Mouse (Mus musculus) forebrain, embryonic 15.5 days (tissue): ENCODE results near the gene Dner. TPM values are rescaled to one million over a fixed set of nuclear protein-coding genes. Genes with fewer than 3 reads are reported as not detected.

Source experiments
- ATAC-seq: fragments of 200-750 bp; cut with Nextera tagmentation; replicated peaks from 2 replicates; pipeline ENCODE4 v1.8.0; 2017; ENCODE audit warnings: mild to moderate bottlenecking, moderate TSS enrichment, moderate library complexity
- H3K27ac ChIP-seq: fragments of 300-500 bp; sonication (generic); replicated peaks from 2 replicates; pipeline ENCODE4 v1.5.1; 2015; ENCODE audit warnings: mild to moderate bottlenecking, inconsistent platforms
- H3K27me3 ChIP-seq: fragments of 300-500 bp; sonication (generic); 2 replicates; pipeline ENCODE4 v1.6.1; 2015; ENCODE audit warnings: inconsistent platforms
- H3K36me3 ChIP-seq: fragments of 300-500 bp; sonication (generic); 2 replicates; pipeline ENCODE4 v1.6.1; 2015; ENCODE audit warnings: mild to moderate bottlenecking, inconsistent platforms
- H3K4me1 ChIP-seq: fragments of 300-500 bp; sonication (generic); 2 replicates; pipeline ENCODE4 v1.6.1; 2015; ENCODE audit warnings: inconsistent platforms
- H3K4me2 ChIP-seq: fragments of 300-500 bp; sonication (generic); replicated peaks from 2 replicates; pipeline ENCODE4 v1.6.1; 2015; ENCODE audit warnings: mild to moderate bottlenecking, inconsistent platforms
- H3K4me3 ChIP-seq: fragments of 300-500 bp; sonication (generic); 2 replicates; pipeline ENCODE4 v1.5.1; 2015; ENCODE audit warnings: mild to moderate bottlenecking, inconsistent platforms
- H3K9ac ChIP-seq: fragments of 300-500 bp; sonication (generic); replicated peaks from 2 replicates; pipeline ENCODE4 v1.6.1; 2015; ENCODE audit warnings: mild to moderate bottlenecking, inconsistent platforms
- H3K9me3 ChIP-seq: fragments of 300-500 bp; sonication (generic); 2 replicates; pipeline ENCODE4 v1.6.1; 2016; ENCODE audit warnings: inconsistent platforms
- WGBS: fragments of 180-500 bp; shearing (Covaris S2); methylation state at CpG from one replicate; pipeline ENCODE4 v1.1.7; 2015; ENCODE audit warnings: mixed read lengths; 5-methylcytosine and 5-hydroxymethylcytosine counted together
- polyA plus RNA-seq: library from polyadenylated mRNA; unstranded; fragments of >200 nt; fragmentation: Nextera tagmentation; extraction: Ambion mirVana; gene quantifications from 2 replicates; pipeline ENCODE4 v1.2.1, GENCODE M21; 2015

Dner gene
- polyA plus RNA-seq, 1 experiment from 2014 or later = 178 TPM

GRCm38 (mm10) chr1:84405551-84406290 is 290.3 kb downstream of the Dner start:
- no peaks in the 10 kb centered on the region for H3K9me3 ChIP-seq
- H3K9ac ChIP-seq = no peak overlapping the region
- no peaks in the 10 kb centered on the region for H3K36me3 ChIP-seq
- H3K4me2 ChIP-seq = no peak overlapping the region
- no peaks in the 10 kb centered on the region for H3K4me1 ChIP-seq
- no peak overlapping the region for H3K27ac ChIP-seq
- no peak overlapping the region for H3K4me3 ChIP-seq
- WGBS = 81% methylated on average over 5 of the region's 5 CpGs
- H3K27me3 ChIP-seq = no peaks in the 10 kb centered on the region
- 0 out of 2 replicates have a peak, but pooled peaks have one; percentile 35 for ATAC-seq

- H3K36me3 ChIP-seq = no peaks in the 10 kb centered on the region
- no peaks in the 10 kb centered on the region for H3K9me3 ChIP-seq
- no peaks in the 10 kb centered on the region for H3K4me1 ChIP-seq
- no peak for ATAC-seq
- H3K9ac ChIP-seq = no peak overlapping the region
- 52% methylated on average over 12 of the region's 12 CpGs for WGBS
- no peak overlapping the region for H3K4me3 ChIP-seq
- H3K27ac ChIP-seq = no peak overlapping the region
- no peak overlapping the region for H3K4me2 ChIP-seq
- H3K27me3 ChIP-seq = no peaks in the 10 kb centered on the region
These were observed 291.1 kb downstream of the Dner start for GRCm38 (mm10) chr1:84404880-84405279.

- Histone ChIP-seq H3K9me3 (no peaks in the 10 kb centered on the region), H3K4me2 (no peak overlapping the region), H3K36me3 (no peaks in the 10 kb centered on the region), H3K4me1 (0 out of 2 replicates have a peak, but pooled peaks cover under 1% of the 10 kb centered on the region), H3K9ac (no peak overlapping the region), H3K27ac (no peak overlapping the region), H3K27me3 (no peaks in the 10 kb centered on the region), H3K4me3 (no peak overlapping the region)
- 89% methylated on average over 1 of the region's 1 CpGs for WGBS
- ATAC-seq = no peak
These were observed 293.9 kb downstream of the Dner start for GRCm38 (mm10) chr1:84402154-84402553.

- peaks cover 5% of the 10 kb centered on the region for H3K4me1 ChIP-seq
- no peaks in the 10 kb centered on the region for H3K36me3 ChIP-seq
- H3K9me3 ChIP-seq = no peaks in the 10 kb centered on the region
- H3K27me3 ChIP-seq = no peaks in the 10 kb centered on the region
- H3K4me2 ChIP-seq = no peak overlapping the region
- no peak for ATAC-seq
- H3K4me3 ChIP-seq = no peak overlapping the region
- 82% methylated on average over 3 of the region's 3 CpGs for WGBS
- H3K27ac ChIP-seq = no peak overlapping the region
- H3K9ac ChIP-seq = no peak overlapping the region
These were observed 296.4 kb downstream of the Dner start for GRCm38 (mm10) chr1:84399671-84400070.

DNA sequence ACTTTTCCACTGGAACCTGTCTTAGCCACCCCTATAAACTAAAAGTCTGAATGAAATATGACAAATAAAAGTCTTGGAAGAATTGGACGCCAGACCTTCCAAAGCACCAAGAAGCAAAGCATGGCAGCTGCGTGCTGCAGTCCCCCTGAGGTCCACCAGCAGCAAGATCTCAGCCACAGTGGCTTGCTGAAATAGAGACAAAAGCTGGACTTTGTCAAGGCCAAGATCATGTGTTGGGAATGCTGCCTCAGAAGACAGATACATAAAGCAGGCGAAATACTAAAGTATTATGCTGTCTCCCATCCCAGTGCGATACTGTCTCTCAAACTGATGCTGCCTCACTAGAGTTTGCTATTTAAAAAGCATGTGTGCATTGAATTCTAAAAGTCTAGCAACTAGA is 296.9 kb downstream of the Dner start:
- Histone ChIP-seq H3K36me3 (no peaks in the 10 kb centered on the region), H3K4me2 (no peak overlapping the region), H3K9me3 (no peaks in the 10 kb centered on the region), H3K9ac (no peak overlapping the region), H3K27ac (no peak overlapping the region), H3K27me3 (no peaks in the 10 kb centered on the region), H3K4me3 (no peak overlapping the region), H3K4me1 (peaks cover 5% of the 10 kb centered on the region)
- 92% methylated on average over 4 of the region's 4 CpGs for WGBS
- ATAC-seq = no peak

GRCm38 (mm10) chr1:84396787-84397186 is 299.2 kb downstream of the Dner start:
- Histone ChIP-seq H3K36me3 (no peaks in the 10 kb centered on the region), H3K4me2 (no peak overlapping the region), H3K9ac (no peak overlapping the region), H3K27ac (no peak overlapping the region), H3K9me3 (no peaks in the 10 kb centered on the region), H3K27me3 (no peaks in the 10 kb centered on the region), H3K4me3 (no peak overlapping the region), H3K4me1 (peaks cover 5% of the 10 kb centered on the region)
- ATAC-seq = no peak; the same call in 1 of the 2 replicates
- 64% methylated on average over 3 of the region's 3 CpGs for WGBS

DNA sequence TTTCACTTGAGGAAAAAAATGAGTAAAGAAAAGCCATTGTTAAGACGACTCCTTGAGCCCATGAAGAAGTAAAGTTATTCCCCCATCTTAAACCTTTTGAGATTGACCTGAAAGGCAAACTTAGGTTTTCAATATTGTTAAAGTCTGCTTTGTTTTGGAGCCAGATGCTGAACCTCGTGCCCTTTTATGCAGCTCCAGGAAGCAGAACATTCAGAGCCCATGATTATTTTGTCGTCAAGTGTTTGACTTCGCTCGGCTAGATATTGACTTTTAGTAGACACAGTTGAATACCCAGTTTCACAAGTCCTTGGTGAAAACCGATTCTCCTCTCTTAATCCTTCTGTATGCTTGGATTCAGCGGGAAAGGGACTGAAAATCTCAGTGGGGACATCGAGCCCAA is 300.1 kb downstream of the Dner start:
- Histone ChIP-seq H3K36me3 (no peaks in the 10 kb centered on the region), H3K27ac (no peak overlapping the region), H3K4me1 (peaks cover 5% of the 10 kb centered on the region), H3K9me3 (no peaks in the 10 kb centered on the region), H3K4me3 (no peak overlapping the region), H3K9ac (no peak overlapping the region), H3K4me2 (no peak overlapping the region), H3K27me3 (no peaks in the 10 kb centered on the region)
- no peak for ATAC-seq
- 80% methylated on average over 8 of the region's 8 CpGs for WGBS

DNA sequence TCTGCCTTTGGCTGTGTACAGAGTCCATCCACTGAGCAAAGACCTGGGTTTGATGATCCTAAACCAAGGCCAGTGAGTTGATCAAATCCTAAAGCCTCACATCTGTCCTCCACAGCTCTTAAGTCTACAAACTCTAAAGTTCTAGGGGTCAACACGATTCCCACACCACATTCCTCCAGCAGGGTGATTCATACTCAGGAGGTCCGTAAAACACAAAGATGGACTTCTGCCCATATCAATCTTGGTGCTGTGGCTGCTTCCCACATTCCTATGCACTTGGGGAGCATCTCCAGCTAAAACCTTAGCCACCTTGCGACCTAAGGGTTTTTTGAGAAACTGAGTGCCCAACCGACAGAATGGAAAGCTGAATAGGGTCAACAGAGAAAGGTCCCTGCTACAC is 305.1 kb downstream of the Dner start:
- Histone ChIP-seq H3K9me3 (no peaks in the 10 kb centered on the region), H3K4me1 (peaks cover 19% of the 10 kb centered on the region), H3K36me3 (no peaks in the 10 kb centered on the region), H3K4me3 (no peak overlapping the region), H3K4me2 (no peak overlapping the region), H3K9ac (no peak overlapping the region), H3K27ac (no peak overlapping the region), H3K27me3 (no peaks in the 10 kb centered on the region)
- ATAC-seq = no peak
- WGBS = 95% methylated on average over 4 of the region's 4 CpGs

DNA sequence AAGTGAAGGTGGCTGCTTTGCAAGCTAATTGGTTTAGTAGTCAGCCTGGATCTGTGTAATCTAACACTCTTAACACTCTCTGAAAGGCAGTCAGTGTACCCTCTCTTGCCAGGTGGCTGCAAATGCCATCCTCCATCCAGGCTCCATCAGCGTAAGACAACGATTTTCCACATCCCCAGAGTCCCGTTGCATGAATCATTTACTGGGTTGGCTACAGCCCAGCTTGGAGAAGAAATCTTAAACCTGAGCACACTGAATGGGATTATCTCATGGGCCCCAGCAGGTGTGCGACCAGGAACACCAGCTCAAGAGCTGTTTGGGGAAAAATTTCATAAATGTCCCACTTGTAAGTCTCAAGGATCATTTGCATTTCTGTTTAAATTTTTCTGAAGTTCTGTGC is 308.4 kb downstream of the Dner start:
- H3K4me2 ChIP-seq = no peak overlapping the region
- WGBS = 34% methylated on average over 4 of the region's 4 CpGs
- H3K9me3 ChIP-seq = no peaks in the 10 kb centered on the region
- H3K9ac ChIP-seq = no peak overlapping the region
- H3K4me3 ChIP-seq = no peak overlapping the region
- ATAC-seq = peak; percentile 34; the same call in 1 of the 2 replicates
- H3K27me3 ChIP-seq = no peaks in the 10 kb centered on the region
- H3K36me3 ChIP-seq = peaks cover 6% of the 10 kb centered on the region
- peaks cover 19% of the 10 kb centered on the region for H3K4me1 ChIP-seq
- H3K27ac ChIP-seq = no peak overlapping the region

DNA sequence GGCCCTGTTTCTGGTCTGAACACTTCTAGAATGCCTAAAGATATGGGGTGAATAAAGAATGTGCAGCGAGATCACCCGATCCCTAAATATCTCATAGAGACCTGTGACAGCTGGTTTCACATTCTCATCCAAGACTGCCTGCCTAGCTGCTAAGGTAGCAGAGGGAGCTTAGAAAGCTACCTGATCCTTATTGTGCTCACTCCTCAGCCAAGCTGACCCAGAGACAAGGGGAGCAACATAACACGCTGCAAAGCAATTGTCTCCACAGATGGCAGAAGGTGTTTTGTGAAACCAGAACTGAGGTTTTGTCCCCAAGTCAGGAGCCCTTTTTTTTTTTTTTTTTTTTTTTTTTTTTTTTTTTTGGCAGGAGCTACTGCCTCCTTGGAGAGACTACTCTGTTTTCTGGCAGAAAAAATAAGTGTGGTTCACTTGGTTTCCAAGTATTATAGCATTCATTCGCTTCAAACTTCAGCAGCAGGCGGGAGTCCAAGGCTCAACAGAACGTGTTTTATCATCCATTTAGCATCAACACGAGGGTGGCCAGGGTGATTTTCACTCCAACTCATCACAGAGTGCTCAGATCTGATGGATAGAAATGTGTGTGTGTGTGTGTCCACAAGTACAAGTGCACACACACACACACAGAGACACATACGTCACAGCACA is 309.4 kb downstream of the Dner start:
- H3K27ac ChIP-seq = peak overlapping the region; percentile 50

DNA sequence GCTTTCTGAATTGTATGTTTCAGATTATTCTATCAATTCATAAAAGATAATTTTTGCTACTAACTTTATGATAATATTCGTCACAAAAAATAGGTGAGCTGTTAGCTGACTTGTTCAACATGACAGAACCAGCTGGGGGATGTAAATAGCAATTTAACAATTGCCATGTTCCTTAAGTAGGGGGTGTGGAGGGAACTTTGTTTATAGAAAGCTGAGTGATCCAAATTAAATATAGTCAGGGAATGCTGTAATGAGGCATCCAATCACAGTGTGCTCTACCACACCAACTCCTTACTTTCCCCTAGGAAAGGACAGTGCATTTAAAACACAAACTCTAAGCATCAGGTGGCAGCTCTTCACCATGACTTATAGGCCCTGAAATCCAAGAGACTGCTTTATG is 313.3 kb downstream of the Dner start:
- no peak overlapping the region for H3K9ac ChIP-seq
- no peaks in the 10 kb centered on the region for H3K27me3 ChIP-seq
- no peaks in the 10 kb centered on the region for H3K9me3 ChIP-seq
- H3K27ac ChIP-seq = no peak overlapping the region
- no peak overlapping the region for H3K4me2 ChIP-seq
- no peak for ATAC-seq
- peaks cover 6% of the 10 kb centered on the region for H3K36me3 ChIP-seq
- peaks cover 15% of the 10 kb centered on the region for H3K4me1 ChIP-seq
- no peak overlapping the region for H3K4me3 ChIP-seq
- WGBS = 75% methylated on average over 1 of the region's 1 CpGs

More for the DNA sequence above, 309.4 kb downstream of the Dner start:
- no peak overlapping the region for H3K9ac ChIP-seq
- ATAC-seq = peak; percentile 53
- H3K36me3 ChIP-seq = peaks cover 6% of the 10 kb centered on the region
- 51% methylated on average over 8 of the region's 8 CpGs for WGBS
- no peaks in the 10 kb centered on the region for H3K9me3 ChIP-seq
- H3K4me1 ChIP-seq = peaks cover 19% of the 10 kb centered on the region
- no peak overlapping the region for H3K4me3 ChIP-seq
- H3K4me2 ChIP-seq = no peak overlapping the region
- H3K27me3 ChIP-seq = no peaks in the 10 kb centered on the region

- 98% methylated on average over 5 of the region's 5 CpGs for WGBS
- no peaks in the 10 kb centered on the region for H3K27me3 ChIP-seq
- no peak overlapping the region for H3K4me2 ChIP-seq
- no peak for ATAC-seq
- no peak overlapping the region for H3K4me3 ChIP-seq
- H3K9ac ChIP-seq = no peak overlapping the region
- H3K36me3 ChIP-seq = peaks cover 6% of the 10 kb centered on the region
- H3K9me3 ChIP-seq = no peaks in the 10 kb centered on the region
- H3K4me1 ChIP-seq = peaks cover 9% of the 10 kb centered on the region
- no peak overlapping the region for H3K27ac ChIP-seq
These were observed 314.0 kb downstream of the Dner start for GRCm38 (mm10) chr1:84382064-84382463.
